Mouse (Mus musculus) myocyte (in vitro differentiated cells): Measurements from ENCODE around the gene Slc35e3. TPM values are rescaled to one million over a fixed set of nuclear protein-coding genes. Genes with fewer than 3 reads are reported as not detected.

Experiments used
- H3K27me3 ChIP-seq: one replicate; pipeline ENCODE4 v1.6.1; 2011; ENCODE audit not compliant: control insufficient read depth, insufficient read depth, insufficient read length
- H3K36me3 ChIP-seq: one replicate; pipeline ENCODE4 v1.6.1; 2011; ENCODE audit not compliant: control insufficient read depth, insufficient read depth
- H3K4me2 ChIP-seq: one replicate; pipeline ENCODE4 v1.6.1; 2011; ENCODE audit warnings: low read depth, control low read depth
- H3K4me3 ChIP-seq: one replicate; pipeline ENCODE4 v1.5.1; 2011; ENCODE audit warnings: mild to moderate bottlenecking, control low read depth, moderate library complexity
- H3K79me2 ChIP-seq: one replicate; pipeline ENCODE4 v1.6.1; 2011; ENCODE audit not compliant: control insufficient read depth, insufficient read depth
- H3ac ChIP-seq: one replicate; pipeline ENCODE4 v1.6.1; 2011; ENCODE audit not compliant: control insufficient read depth, insufficient read length
- CEBPB ChIP-seq: IDR thresholded peaks from 2 replicates; pipeline ENCODE4 v1.6.1; 2011; ENCODE audit warnings: mild to moderate bottlenecking, moderate library complexity; ENCODE audit not compliant: poor library complexity, insufficient read depth, severe bottlenecking
- E2F4 ChIP-seq: IDR thresholded peaks from one replicate; pipeline ENCODE4 v1.6.1; 2011; ENCODE audit warnings: mild to moderate bottlenecking, control low read depth, moderate library complexity; ENCODE audit not compliant: insufficient read depth
- MAX ChIP-seq: IDR thresholded peaks from one replicate; pipeline ENCODE4 v1.6.1; 2011; ENCODE audit warnings: low read depth, mild to moderate bottlenecking, control low read depth
- MYOD1 ChIP-seq, 3 experiments: IDR thresholded peaks; one replicate each; pipeline ENCODE4 v1.6.1; 2011; ENCODE audit warnings: control low read depth in 2 of 3, low read depth in 2 of 3, mild to moderate bottlenecking in 2 of 3, moderate library complexity in 1 of 3; ENCODE audit not compliant: insufficient read length in 2 of 3, control insufficient read depth in 1 of 3
- MYOG ChIP-seq, 3 experiments: IDR thresholded peaks; one replicate each; pipeline ENCODE4 v1.6.1; 2011; ENCODE audit warnings: control low read depth in 2 of 3, low read depth in 2 of 3, mild to moderate bottlenecking in 2 of 3; ENCODE audit not compliant: insufficient read length in 2 of 3, control insufficient read depth in 1 of 3, insufficient read depth in 1 of 3
- POLR2A ChIP-seq: IDR thresholded peaks from one replicate; pipeline ENCODE4 v1.6.1; 2011; ENCODE audit warnings: low read depth, mild to moderate bottlenecking, control low read depth, moderate library complexity; ENCODE audit not compliant: insufficient read length
- POLR2AphosphoS2 ChIP-seq: IDR thresholded peaks from one replicate; pipeline ENCODE4 v1.6.1; 2011; ENCODE audit warnings: low read depth, control low read depth; ENCODE audit not compliant: insufficient read length
- REST ChIP-seq: IDR thresholded peaks from one replicate; pipeline ENCODE4 v1.6.1; 2011; ENCODE audit warnings: mild to moderate bottlenecking, control low read depth, moderate library complexity; ENCODE audit not compliant: insufficient read depth, insufficient read length
- SRF ChIP-seq: IDR thresholded peaks from one replicate; pipeline ENCODE4 v1.6.1; 2011; ENCODE audit warnings: low read depth; ENCODE audit not compliant: control insufficient read depth, insufficient read length
- TCF12 ChIP-seq: IDR thresholded peaks from one replicate; pipeline ENCODE4 v1.6.1; 2011; ENCODE audit warnings: mild to moderate bottlenecking, control low read depth; ENCODE audit not compliant: poor library complexity, insufficient read depth, severe bottlenecking
- TCF3 ChIP-seq: IDR thresholded peaks from one replicate; pipeline ENCODE4 v1.6.1; 2011; ENCODE audit warnings: low read depth, control low read depth; ENCODE audit not compliant: insufficient read length
- USF1 ChIP-seq: IDR thresholded peaks from one replicate; pipeline ENCODE4 v1.6.1; 2011; ENCODE audit warnings: low read depth, mild to moderate bottlenecking, control low read depth, moderate library complexity
- polyA plus RNA-seq: library from polyadenylated mRNA; unstranded; fragments of >200 nt; fragmentation: generic; extraction: Trizol; gene quantifications from one replicate; pipeline ENCODE4 v1.2.1, GENCODE M21; 2012; ENCODE audit warnings: missing spikeins

The Slc35e3 gene
- polyA plus RNA-seq, 1 experiment: 9.2 TPM

DNA sequence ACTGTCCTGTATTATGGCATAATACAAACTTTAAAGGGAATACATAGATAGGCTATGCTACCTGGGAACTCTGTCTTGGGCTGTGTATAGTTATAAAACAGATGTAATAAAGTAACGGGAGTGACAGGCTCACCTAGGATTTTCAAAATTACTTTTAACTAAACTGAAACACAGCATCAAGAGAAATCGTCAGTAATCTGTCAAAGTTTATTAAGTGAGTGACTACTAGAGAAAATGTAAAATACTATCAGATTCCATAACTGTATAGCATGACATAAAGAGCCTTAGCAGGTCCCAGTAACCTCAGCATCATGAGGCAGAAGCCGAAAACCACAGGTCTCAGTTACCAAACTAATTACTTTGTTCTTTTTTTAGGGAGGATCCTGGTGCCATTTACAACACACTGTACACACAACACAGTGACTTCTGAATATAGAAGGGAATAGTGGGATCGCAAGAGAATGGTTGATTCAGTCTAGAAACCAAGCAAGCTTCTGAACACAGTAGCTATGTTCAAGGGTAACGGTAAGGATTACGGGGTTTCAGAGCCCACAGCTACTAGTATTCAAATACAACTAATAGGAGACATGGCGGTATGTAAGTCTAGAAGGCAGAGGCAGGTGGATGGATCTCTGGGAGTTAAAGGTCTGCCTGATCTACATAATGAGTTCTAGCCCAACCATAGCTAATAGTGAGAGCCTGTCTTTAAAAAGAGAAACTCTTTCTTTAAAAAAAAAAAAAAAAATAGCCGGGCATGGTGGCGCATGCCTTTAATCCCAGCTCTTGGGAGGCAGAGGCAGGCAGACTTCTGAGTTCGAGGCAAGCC, 47.6 kb downstream of the Slc35e3 start:
- peaks cover 21% of the 10 kb centered on the region for H3K79me2 ChIP-seq
- H3K36me3 ChIP-seq: peaks cover 93% of the 10 kb centered on the region
- TF ChIP-seq E2F4: no peak
- no peak for TF ChIP-seq USF1
- no peak for TF ChIP-seq MYOD1 (IDR thresholded peaks at IDR 0.05; ENCODE audit: control insufficient read depth in 1 of 3, insufficient read length in 2 of 3, low read depth in 2 of 3)
- TF ChIP-seq TCF3: no peak
- TF ChIP-seq POLR2A: no peak
- TF ChIP-seq REST: no peak
- no peak for TF ChIP-seq POLR2AphosphoS2
- no peak for TF ChIP-seq MAX
- no peak for TF ChIP-seq CEBPB
- TF ChIP-seq TCF12: no peak
- H3K4me3 ChIP-seq: no peak overlapping the region
- H3ac ChIP-seq: no peak overlapping the region
- no peak overlapping the region for H3K4me2 ChIP-seq
- no peaks in the 10 kb centered on the region for H3K27me3 ChIP-seq

DNA sequence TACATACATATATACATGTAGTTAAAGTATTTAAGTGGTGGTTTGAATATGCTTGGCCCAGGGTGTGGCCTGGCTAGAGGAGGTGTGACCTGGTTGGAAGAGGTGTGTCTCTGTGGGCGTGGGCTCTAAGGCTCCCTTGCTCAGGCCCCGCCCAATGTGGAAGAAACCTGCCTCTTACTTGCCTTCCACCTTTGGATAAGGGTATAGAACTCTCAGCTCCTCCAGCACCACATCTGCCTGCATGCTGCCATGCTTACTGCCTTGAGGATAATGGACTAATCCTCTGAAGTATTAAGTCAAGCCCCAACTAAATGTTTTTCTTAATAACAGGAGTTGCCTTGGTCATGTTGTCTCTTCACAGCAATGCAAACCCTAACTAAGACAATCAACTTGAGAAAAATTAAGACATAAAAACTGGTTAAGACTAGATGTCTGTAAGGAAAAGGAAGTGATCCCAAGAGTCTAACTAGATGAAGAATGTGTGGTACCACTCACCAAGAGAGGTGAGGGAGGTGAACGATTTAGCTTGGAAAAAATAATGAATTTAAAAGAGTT, 48.5 kb downstream of the Slc35e3 start:
- Histone ChIP-seq H3ac (no peak overlapping the region), H3K36me3 (peaks cover 92% of the 10 kb centered on the region), H3K79me2 (peaks cover 15% of the 10 kb centered on the region), H3K27me3 (no peaks in the 10 kb centered on the region), H3K4me2 (no peak overlapping the region), H3K4me3 (no peak overlapping the region)
- TF ChIP-seq SRF: no peak

DNA sequence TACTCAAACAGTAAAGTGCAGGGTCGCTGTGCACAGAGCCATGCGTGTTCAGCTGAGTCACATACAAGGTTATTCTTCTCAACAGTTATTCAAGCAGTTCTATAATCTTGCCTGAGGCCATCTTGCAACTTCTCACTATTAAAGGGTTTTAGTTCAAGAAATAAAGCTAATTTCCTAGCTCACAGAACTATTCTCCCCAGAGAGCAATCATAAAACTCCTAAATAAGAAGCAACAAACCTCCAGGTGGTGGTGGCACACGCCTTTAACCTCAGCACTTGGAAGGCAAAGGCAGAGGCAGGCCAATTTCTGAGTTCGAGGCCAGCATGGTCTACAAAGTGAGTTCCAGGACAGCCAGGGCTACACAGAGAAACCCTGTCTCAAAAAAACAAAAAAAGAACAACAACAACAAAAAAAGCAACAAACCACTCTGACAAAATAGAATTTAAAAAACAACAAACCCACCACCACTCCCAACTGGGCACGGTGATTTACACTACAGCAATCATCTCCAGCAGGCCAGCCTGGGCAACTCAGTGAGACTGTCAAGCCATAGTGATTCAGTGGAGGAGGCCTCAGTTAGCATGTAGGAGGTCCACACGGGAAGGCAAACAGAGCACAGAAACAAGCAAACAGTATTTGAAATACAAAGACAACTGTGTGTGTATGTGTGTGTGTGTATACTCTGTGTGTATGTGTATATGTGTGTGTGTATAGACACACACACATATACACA, 49.2 kb downstream of the Slc35e3 start:
- no peak overlapping the region for H3K4me2 ChIP-seq
- peaks cover 92% of the 10 kb centered on the region for H3K36me3 ChIP-seq
- H3ac ChIP-seq: no peak overlapping the region
- H3K79me2 ChIP-seq: peaks cover 15% of the 10 kb centered on the region
- no peaks in the 10 kb centered on the region for H3K27me3 ChIP-seq
- no peak for TF ChIP-seq MYOG (IDR thresholded peaks at IDR 0.05; ENCODE audit: control insufficient read depth in 1 of 3, insufficient read depth in 1 of 3, insufficient read length in 2 of 3, low read depth in 2 of 3)
- TF ChIP-seq MYOD1 (IDR thresholded peaks at IDR 0.05; ENCODE audit: control insufficient read depth in 1 of 3, insufficient read length in 2 of 3, low read depth in 2 of 3): no peak
- TF ChIP-seq MAX: no peak
- TF ChIP-seq USF1: no peak
- TF ChIP-seq POLR2A: no peak
- TF ChIP-seq REST: no peak
- TF ChIP-seq TCF3: no peak
- TF ChIP-seq TCF12: no peak
- no peak for TF ChIP-seq POLR2AphosphoS2
- TF ChIP-seq CEBPB: no peak
- TF ChIP-seq SRF: no peak
- TF ChIP-seq E2F4: no peak
- no peak overlapping the region for H3K4me3 ChIP-seq

DNA sequence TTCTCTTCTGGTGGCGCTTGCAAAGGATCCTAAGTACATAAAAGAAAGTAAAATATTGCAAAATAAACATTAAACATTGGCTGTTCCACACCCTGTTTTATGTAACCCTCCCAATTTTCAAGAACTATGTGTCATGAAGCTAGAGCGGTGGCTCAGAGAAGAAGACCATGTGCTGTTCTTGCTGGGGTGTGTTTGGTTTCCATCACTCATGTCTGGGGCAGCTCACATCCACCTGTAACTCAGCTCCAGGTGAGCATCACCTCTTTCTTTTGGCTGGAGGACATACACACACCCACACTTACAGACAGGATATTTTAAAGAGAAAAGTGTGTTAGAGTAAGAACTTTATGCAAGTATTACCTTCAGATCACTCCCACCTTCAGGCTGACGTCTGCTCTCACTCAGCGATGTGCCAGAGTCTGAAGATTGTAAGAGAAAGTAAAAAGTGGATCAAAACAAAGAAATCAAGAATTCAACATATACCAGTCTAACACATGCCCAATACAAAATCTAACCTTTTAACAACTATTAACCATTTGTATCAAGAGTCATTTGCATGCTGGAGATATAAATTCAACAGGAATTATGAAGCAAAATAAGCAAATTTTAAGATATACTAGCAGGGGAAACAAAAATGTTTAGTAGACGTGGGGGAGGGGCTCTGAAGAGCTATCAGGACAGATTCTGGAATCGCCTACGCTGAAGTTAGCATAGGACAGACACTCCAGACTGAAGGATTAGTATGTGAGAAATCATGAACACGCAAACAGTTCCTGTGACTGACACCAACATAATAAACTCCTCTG, 49.9 kb downstream of the Slc35e3 start:
- Histone ChIP-seq H3ac (no peak overlapping the region), H3K4me3 (no peak overlapping the region), H3K36me3 (peaks cover 91% of the 10 kb centered on the region), H3K79me2 (peaks cover 15% of the 10 kb centered on the region), H3K27me3 (no peaks in the 10 kb centered on the region), H3K4me2 (no peak overlapping the region)
- TF ChIP-seq MYOD1 (IDR thresholded peaks at IDR 0.05; ENCODE audit: control insufficient read depth in 1 of 3, insufficient read length in 2 of 3, low read depth in 2 of 3): no peak
- no peak for TF ChIP-seq MYOG (IDR thresholded peaks at IDR 0.05; ENCODE audit: control insufficient read depth in 1 of 3, insufficient read depth in 1 of 3, insufficient read length in 2 of 3, low read depth in 2 of 3)
- no peak for TF ChIP-seq TCF3
- TF ChIP-seq POLR2AphosphoS2: no peak
- TF ChIP-seq E2F4: no peak
